Mouse (Mus musculus) lung, embryonic 14.5 days (tissue): ENCODE measurements around the gene Prokr2. TPM values are rescaled to one million over a fixed set of nuclear protein-coding genes. Genes with fewer than 3 reads are reported as not detected.

Experiments
- ATAC-seq: fragments of 200-750 bp; cut with Nextera tagmentation; 2 replicates; pipeline ENCODE4 v1.8.0; 2017; ENCODE audit warnings: mild to moderate bottlenecking, moderate TSS enrichment, moderate library complexity; ENCODE audit not compliant: insufficient read depth
- DNase-seq: peaks from one replicate; pipeline ENCODE4 v3.0.0-alpha.2; 2015
- H3K27ac ChIP-seq: fragments of 300-500 bp; sonication (generic); 2 replicates; pipeline ENCODE4 v1.5.1; 2014; ENCODE audit warnings: low read depth, mild to moderate bottlenecking, moderate library complexity
- H3K27me3 ChIP-seq: fragments of 300-500 bp; sonication (generic); 2 replicates; pipeline ENCODE4 v1.6.1; 2014; ENCODE audit warnings: low read length, control low read depth; ENCODE audit not compliant: insufficient read depth
- H3K36me3 ChIP-seq: fragments of 300-500 bp; sonication (generic); 2 replicates; pipeline ENCODE4 v1.6.1; 2014; ENCODE audit warnings: control low read depth; ENCODE audit not compliant: insufficient read depth
- H3K4me1 ChIP-seq: fragments of 300-500 bp; sonication (generic); 2 replicates; pipeline ENCODE4 v1.6.1; 2014; ENCODE audit warnings: antibody characterized with exemption, control low read depth; ENCODE audit not compliant: insufficient read depth
- H3K4me2 ChIP-seq: fragments of 300-500 bp; sonication (generic); 2 replicates; pipeline ENCODE4 v1.6.1; 2014; ENCODE audit warnings: mild to moderate bottlenecking
- H3K4me3 ChIP-seq: fragments of 300-500 bp; sonication (generic); 2 replicates; pipeline ENCODE4 v1.5.1; 2014; ENCODE audit warnings: low read depth, low read length
- H3K9ac ChIP-seq: fragments of 300-500 bp; sonication (generic); 2 replicates; pipeline ENCODE4 v1.6.1; 2014
- H3K9me3 ChIP-seq: fragments of 300-500 bp; sonication (generic); 2 replicates; pipeline ENCODE4 v1.6.1; 2016; ENCODE audit warnings: low read depth, low read length, control low read depth
- CTCF ChIP-seq: IDR thresholded peaks from 2 replicates; pipeline ENCODE4 v1.5.1; 2016; ENCODE audit warnings: antibody characterized with exemption, low read depth
- WGBS: fragments of 180-500 bp; shearing (Covaris S2); extraction: QIAGEN DNeasy Blood & Tissue Kit; methylation state at CpG from one replicate; pipeline ENCODE4 v1.1.7; 2014; 5-methylcytosine and 5-hydroxymethylcytosine counted together
- polyA plus RNA-seq: library from polyadenylated mRNA; unstranded; fragments of >200 nt; fragmentation: Nextera tagmentation; extraction: Ambion mirVana; gene quantifications from 2 replicates; pipeline ENCODE4 v1.2.1, GENCODE M21; 2014

The Prokr2 gene
- polyA plus RNA-seq, 1 experiment from 2014 or later: 0.51 TPM

DNA sequence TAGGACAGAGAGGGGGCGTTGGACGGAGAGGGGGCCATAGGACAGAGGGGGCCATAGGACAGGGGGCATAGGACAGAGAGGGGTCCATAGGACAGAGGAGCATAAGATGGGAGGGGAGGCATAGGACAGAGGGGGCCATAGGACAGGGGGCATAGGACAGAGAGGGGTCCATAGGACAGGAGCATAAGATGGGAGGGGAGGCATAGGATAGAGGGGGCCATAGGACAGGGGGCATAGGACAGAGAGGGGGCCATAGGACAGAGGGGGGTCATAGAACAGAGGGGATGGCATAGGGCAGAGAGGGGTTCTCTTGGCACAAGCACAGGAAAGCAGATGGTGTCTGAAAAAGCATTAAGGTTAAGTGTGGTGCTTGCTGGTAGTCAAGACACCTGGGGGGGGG lies 71.7 kb downstream of the Prokr2 start:
- Histone ChIP-seq H3K9me3 (no peaks in the 10 kb centered on the region), H3K4me2 (no peak overlapping the region), H3K27ac (no peak overlapping the region), H3K27me3 (no peaks in the 10 kb centered on the region), H3K4me1 (no peaks in the 10 kb centered on the region), H3K36me3 (peaks cover 6% of the 10 kb centered on the region; the same call in 1 of the 2 replicates), H3K9ac (no peak overlapping the region), H3K4me3 (no peak overlapping the region)
- no peak for TF ChIP-seq CTCF
- DNase-seq: no peak
- 82% methylated on average over 2 of the region's 2 CpGs for WGBS
- 0 out of 2 replicates have a peak, but pooled peaks have one; percentile 7 for ATAC-seq

DNA sequence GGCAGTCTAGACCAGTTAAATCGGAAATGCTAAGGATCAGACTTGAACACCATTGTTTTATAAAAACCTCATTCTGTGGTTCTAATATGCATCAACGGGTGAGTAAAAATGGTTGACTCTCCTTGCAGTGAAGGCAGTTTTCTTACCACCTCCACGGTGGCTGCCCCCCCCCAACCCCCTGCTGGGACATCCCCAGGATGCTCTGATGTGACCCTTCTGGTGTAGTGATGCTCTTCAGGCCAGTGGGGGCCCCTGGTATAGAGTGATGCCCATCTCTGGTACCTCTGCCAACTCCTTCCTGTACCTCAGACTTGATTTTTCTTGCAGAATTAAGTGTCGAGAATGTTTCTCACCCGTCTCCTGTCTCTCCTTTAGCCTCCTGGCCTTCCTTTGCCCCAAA lies 72.6 kb downstream of the Prokr2 start:
- H3K27me3 ChIP-seq: no peaks in the 10 kb centered on the region
- H3K36me3 ChIP-seq: peaks cover 11% of the 10 kb centered on the region; the same call in 1 of the 2 replicates
- no peak overlapping the region for H3K4me2 ChIP-seq
- H3K4me1 ChIP-seq: no peaks in the 10 kb centered on the region
- H3K9me3 ChIP-seq: no peaks in the 10 kb centered on the region
- no peak for TF ChIP-seq CTCF
- no peak overlapping the region for H3K9ac ChIP-seq
- DNase-seq (no peak), ATAC-seq (no peak)
- no peak overlapping the region for H3K4me3 ChIP-seq
- no peak overlapping the region for H3K27ac ChIP-seq
- 75% methylated on average over 5 of the region's 5 CpGs for WGBS

DNA sequence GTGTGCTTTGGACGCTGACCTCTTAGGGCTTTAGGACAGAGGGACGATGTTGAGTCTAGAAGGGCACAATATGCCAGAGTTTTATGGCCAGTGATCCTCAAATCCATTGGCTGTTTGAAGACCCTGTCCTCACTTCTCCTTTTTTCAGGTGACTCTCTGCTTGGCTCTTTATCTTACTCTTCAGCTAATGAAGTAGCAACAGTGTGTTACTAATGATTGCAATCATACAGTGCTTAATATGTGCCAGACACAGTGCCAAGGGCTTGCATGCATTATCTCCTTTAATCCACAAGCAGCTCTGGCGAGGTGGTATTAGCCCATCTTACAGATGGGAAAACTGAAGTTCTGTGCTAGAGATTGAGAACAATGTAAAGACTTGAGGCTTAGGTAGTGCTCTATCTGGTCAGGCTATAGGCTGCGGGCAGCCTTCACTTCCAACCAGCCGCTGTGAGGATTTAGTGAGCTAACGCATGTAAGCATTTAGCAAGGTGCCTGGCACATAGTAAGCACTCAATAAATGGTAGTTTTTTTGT lies 75.8 kb downstream of the Prokr2 start:
- Histone ChIP-seq H3K4me1 (no peaks in the 10 kb centered on the region), H3K4me3 (no peak overlapping the region), H3K9ac (no peak overlapping the region), H3K27me3 (no peaks in the 10 kb centered on the region), H3K27ac (no peak overlapping the region), H3K36me3 (peaks cover 24% of the 10 kb centered on the region), H3K9me3 (no peaks in the 10 kb centered on the region), H3K4me2 (no peak overlapping the region)
- no peak for ATAC-seq
- TF ChIP-seq CTCF: no peak
- DNase-seq: no peak
- WGBS: 93% methylated on average over 6 of the region's 6 CpGs

DNA sequence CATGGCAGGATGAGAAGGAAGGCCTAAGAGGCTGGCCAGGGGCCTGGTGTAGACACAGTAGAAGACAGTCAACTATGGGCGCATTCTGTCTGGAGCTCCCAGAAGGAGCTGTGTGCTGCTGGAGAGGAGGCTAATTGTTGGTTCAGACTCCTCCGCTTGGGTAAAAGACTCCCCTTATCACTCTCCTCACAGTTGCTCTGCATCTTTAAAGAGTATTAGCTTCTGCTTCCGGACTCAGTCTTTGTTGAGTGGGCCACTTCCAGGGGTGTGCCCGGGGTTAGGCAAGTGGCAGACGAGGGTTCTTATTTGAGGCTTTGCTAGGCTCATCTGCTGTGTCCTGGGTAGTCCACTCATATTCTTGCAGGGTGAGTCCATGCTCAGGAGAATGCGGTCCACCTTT lies 76.4 kb downstream of the Prokr2 start:
- DNase-seq (no peak), ATAC-seq (no peak)
- Histone ChIP-seq H3K27me3 (no peaks in the 10 kb centered on the region), H3K9ac (no peak overlapping the region), H3K4me3 (no peak overlapping the region), H3K27ac (no peak overlapping the region), H3K36me3 (peaks cover 28% of the 10 kb centered on the region), H3K9me3 (no peaks in the 10 kb centered on the region), H3K4me1 (no peaks in the 10 kb centered on the region), H3K4me2 (no peak overlapping the region)
- TF ChIP-seq CTCF: no peak
- 90% methylated on average over 6 of the region's 6 CpGs for WGBS

DNA sequence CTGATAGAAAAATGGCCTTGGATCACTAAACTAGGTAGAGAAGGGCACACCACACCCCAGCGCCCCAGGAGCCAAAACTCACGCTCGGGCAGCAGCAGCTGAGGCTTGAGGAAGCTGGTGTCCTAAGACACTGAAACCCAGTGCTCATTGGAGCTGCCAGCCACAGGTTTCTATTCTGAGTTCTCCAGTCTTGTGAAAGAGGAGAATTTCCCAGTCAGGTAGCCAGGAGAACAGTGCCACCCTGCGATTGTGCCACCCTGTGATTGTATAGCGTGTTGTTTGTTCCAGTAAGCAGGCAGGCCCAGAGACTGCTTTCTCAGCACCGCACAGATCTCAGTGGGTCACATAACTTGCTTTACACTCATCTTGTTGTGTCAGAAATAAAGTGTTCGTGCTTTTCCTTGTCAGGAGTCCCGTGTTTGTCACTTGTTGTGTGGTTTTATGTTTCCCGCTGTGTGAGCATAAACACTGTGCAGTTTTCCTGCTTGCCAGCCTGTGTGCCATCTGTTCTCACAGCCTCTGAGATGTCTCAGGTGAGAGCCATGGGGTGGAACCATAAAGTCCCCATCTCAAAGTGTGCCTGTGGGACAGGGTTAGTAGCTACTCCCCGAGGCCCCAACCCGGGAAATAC lies 77.9 kb downstream of the Prokr2 start:
- Histone ChIP-seq H3K9ac (no peak overlapping the region), H3K4me2 (no peak overlapping the region), H3K36me3 (peaks cover 35% of the 10 kb centered on the region), H3K4me3 (no peak overlapping the region), H3K27me3 (no peaks in the 10 kb centered on the region), H3K27ac (no peak overlapping the region), H3K4me1 (no peaks in the 10 kb centered on the region), H3K9me3 (no peaks in the 10 kb centered on the region)
- no peak for TF ChIP-seq CTCF
- ATAC-seq: no peak
- DNase-seq: no peak
- WGBS: 94% methylated on average over 11 of the region's 11 CpGs

DNA sequence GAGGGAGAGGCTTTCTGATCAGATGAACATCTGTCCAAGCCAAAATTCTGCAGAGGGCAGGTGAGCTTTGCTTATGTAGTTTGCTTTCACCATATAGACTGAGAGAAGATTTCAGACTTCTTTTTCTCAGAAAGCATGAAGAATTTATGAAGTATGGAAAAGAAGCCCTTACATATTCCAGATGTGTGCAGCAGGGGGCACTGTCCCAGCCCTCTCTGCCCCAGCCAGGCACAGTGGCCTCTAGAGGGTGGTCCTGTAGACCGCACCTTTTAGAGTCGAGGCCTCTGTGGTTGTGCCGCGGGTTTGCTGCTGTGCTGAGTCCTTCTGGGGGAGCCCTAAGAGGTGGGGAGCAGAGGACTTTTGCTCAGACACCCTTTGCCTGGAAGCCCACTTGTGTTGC lies 79.3 kb downstream of the Prokr2 start:
- TF ChIP-seq CTCF: peak; percentile 68
- no peak overlapping the region for H3K9ac ChIP-seq
- no peak overlapping the region for H3K4me3 ChIP-seq
- WGBS: 45% methylated on average over 4 of the region's 4 CpGs
- ATAC-seq (peak; percentile 21; the same call in 1 of the 2 replicates), DNase-seq (peak; percentile 22)
- H3K27me3 ChIP-seq: no peaks in the 10 kb centered on the region
- H3K4me2 ChIP-seq: no peak overlapping the region
- no peak overlapping the region for H3K27ac ChIP-seq
- H3K9me3 ChIP-seq: no peaks in the 10 kb centered on the region
- H3K4me1 ChIP-seq: no peaks in the 10 kb centered on the region
- peaks cover 44% of the 10 kb centered on the region for H3K36me3 ChIP-seq

DNA sequence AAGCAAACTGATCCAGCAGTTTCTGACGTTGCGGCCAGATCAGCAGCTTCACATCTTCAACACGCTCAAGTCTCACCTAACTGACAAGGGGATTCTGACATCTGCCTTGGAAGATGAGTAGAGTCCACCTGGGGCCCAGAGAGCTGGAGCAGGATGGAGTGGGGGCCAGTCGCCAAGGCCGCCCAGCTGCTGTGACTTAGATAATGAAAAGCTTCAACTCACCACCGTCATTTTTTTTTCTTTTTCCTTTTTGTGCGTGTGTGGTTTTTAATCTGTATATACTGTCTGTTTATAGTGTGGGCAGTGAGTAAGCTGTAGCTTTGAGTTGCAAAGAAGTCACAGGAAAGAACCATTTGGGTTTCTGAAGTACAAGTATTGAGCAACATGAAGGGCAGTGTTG lies 80.1 kb downstream of the Prokr2 start:
- H3K36me3 ChIP-seq: peaks cover 48% of the 10 kb centered on the region

More for the DNA sequence above, 80.1 kb downstream of the Prokr2 start:
- no peaks in the 10 kb centered on the region for H3K27me3 ChIP-seq
- 70% methylated on average over 7 of the region's 7 CpGs for WGBS
- H3K9ac ChIP-seq: no peak overlapping the region
- H3K27ac ChIP-seq: no peak overlapping the region
- no peak for TF ChIP-seq CTCF
- DNase-seq (no peak), ATAC-seq (no peak)
- H3K4me1 ChIP-seq: no peaks in the 10 kb centered on the region
- no peak overlapping the region for H3K4me3 ChIP-seq
- H3K9me3 ChIP-seq: no peaks in the 10 kb centered on the region
- H3K4me2 ChIP-seq: no peak overlapping the region
